Mouse (Mus musculus) midbrain, postnatal 0 days (tissue): ENCODE measurements at regions not wholly inside any gene's neighbourhood (a gene's known extent, or its start where the extent isn't known, plus 50 kb on each side); places are given as distances from the start of the nearest gene placed in this dataset.

Experiments
- ATAC-seq: fragments of 200-750 bp; cut with Nextera tagmentation; 2 replicates; pipeline ENCODE4 v1.8.0; 2017; ENCODE audit warnings: moderate number of reproducible peaks, mild to moderate bottlenecking, moderate TSS enrichment, moderate library complexity; ENCODE audit not compliant: low FRiP score
- DNase-seq: peaks from one replicate; pipeline ENCODE4 v3.0.0-alpha.2; 2015; ENCODE audit warnings: low spot score
- H3K27ac ChIP-seq: fragments of 300-500 bp; sonication (generic); 2 replicates; pipeline ENCODE4 v1.5.1; 2014; ENCODE audit warnings: low read depth, mild to moderate bottlenecking, low read length, mixed read lengths
- H3K27me3 ChIP-seq: fragments of 300-500 bp; sonication (generic); 2 replicates; pipeline ENCODE4 v1.6.1; 2014; ENCODE audit warnings: low read length, control low read depth, mixed read lengths; ENCODE audit not compliant: insufficient read depth
- H3K36me3 ChIP-seq: fragments of 300-500 bp; sonication (generic); 2 replicates; pipeline ENCODE4 v1.6.1; 2014; ENCODE audit warnings: low read length, control low read depth, mixed read lengths; ENCODE audit not compliant: insufficient read depth
- H3K4me1 ChIP-seq: fragments of 300-500 bp; sonication (generic); 2 replicates; pipeline ENCODE4 v1.6.1; 2014; ENCODE audit warnings: mild to moderate bottlenecking, control low read depth, antibody characterized with exemption, low read length, mixed read lengths; ENCODE audit not compliant: insufficient read depth
- H3K4me2 ChIP-seq: fragments of 300-500 bp; sonication (generic); 2 replicates; pipeline ENCODE4 v1.6.1; 2014; ENCODE audit warnings: low read depth, mild to moderate bottlenecking, low read length, mixed read lengths; ENCODE audit not compliant: poor library complexity, severe bottlenecking
- H3K4me3 ChIP-seq: fragments of 300-500 bp; sonication (generic); 2 replicates; pipeline ENCODE4 v1.5.1; 2014; ENCODE audit warnings: low read depth, mild to moderate bottlenecking, low read length, moderate library complexity
- H3K9ac ChIP-seq: fragments of 300-500 bp; sonication (generic); replicated peaks from 2 replicates; pipeline ENCODE4 v1.6.1; 2014; ENCODE audit warnings: mild to moderate bottlenecking, low read length, moderate library complexity, mixed read lengths; ENCODE audit not compliant: poor library complexity, severe bottlenecking
- H3K9me3 ChIP-seq: fragments of 300-500 bp; sonication (generic); 2 replicates; pipeline ENCODE4 v1.6.1; 2016; ENCODE audit warnings: low read length, control low read depth
- CTCF ChIP-seq: IDR thresholded peaks from 2 replicates; pipeline ENCODE4 v1.5.1; 2016; ENCODE audit warnings: antibody characterized with exemption, mild to moderate bottlenecking
- WGBS: fragments of 180-500 bp; shearing (Covaris S2); extraction: QIAGEN DNeasy Blood & Tissue Kit; methylation state at CpG from one replicate; pipeline ENCODE4 v1.1.7; 2014; 5-methylcytosine and 5-hydroxymethylcytosine counted together

DNA sequence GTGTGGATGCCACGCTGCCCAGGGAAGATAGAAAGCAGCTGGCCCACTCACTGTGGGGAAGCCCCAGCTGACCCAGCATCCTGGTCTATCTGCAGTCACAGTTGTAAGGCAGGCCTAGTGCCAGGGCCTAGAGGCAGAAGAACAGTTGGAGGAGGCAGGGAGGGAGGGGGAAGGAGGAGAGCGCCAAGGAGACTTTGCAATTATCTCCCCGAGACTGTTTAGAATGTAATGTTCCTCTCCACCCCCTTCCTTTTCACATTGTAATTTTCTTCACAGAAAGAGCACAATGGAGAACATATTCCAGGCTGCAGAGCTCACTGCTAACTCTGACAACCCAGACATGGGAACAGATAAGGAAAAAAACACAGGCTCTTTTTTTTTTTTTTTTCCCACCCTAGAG, 1382.3 kb downstream of the Gsdmc2 start:
- DNase-seq (peak; percentile 78), ATAC-seq (peak; percentile 47)
- Histone ChIP-seq H3K27ac (no peak overlapping the region), H3K9me3 (no peaks in the 10 kb centered on the region), H3K27me3 (no peaks in the 10 kb centered on the region), H3K9ac (no peak overlapping the region), H3K4me3 (no peak overlapping the region), H3K36me3 (no peaks in the 10 kb centered on the region), H3K4me1 (no peaks in the 10 kb centered on the region), H3K4me2 (no peak overlapping the region)
- TF ChIP-seq CTCF: no peak
- 24% methylated on average over 3 of the region's 3 CpGs for WGBS

DNA sequence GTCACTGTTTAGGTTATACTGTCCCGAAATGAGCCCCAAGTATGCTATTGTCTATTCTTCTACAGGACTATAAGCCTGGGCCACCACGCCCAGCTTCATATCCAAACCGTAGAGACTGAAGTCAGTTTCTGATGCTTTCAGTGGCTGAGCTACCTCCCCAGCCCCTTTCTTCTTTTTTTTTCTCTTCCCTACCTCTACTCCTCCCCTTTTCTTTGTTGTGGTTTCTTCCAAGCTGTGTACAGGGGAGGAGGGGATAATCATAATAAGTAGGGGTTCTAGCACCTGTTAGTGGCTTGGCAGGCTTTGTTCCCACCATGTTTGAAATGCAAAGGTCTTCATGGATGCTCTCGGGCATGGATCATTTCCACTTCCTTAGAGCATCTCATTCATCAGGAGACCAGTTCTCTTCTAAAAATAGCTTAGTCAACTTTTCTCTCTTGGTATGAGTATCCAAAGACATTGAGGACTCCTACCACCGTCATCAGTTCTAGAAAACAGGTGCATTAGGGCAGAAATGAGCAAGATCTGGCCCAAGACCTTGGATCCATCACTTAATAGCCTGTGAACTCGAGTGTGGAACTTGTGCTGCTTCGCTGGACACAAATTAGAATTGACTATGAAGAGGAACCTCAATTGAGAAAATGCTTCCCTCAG, 1383.5 kb downstream of the Gsdmc2 start:
- ATAC-seq (no peak), DNase-seq (no peak)
- H3K4me1 ChIP-seq: no peaks in the 10 kb centered on the region
- TF ChIP-seq CTCF: no peak
- H3K27me3 ChIP-seq: no peaks in the 10 kb centered on the region
- H3K4me2 ChIP-seq: no peak overlapping the region
- H3K9ac ChIP-seq: no peak overlapping the region
- H3K9me3 ChIP-seq: no peaks in the 10 kb centered on the region
- H3K4me3 ChIP-seq: no peak overlapping the region
- no peak overlapping the region for H3K27ac ChIP-seq
- 92% methylated on average over 7 of the region's 7 CpGs for WGBS
- no peaks in the 10 kb centered on the region for H3K36me3 ChIP-seq

DNA sequence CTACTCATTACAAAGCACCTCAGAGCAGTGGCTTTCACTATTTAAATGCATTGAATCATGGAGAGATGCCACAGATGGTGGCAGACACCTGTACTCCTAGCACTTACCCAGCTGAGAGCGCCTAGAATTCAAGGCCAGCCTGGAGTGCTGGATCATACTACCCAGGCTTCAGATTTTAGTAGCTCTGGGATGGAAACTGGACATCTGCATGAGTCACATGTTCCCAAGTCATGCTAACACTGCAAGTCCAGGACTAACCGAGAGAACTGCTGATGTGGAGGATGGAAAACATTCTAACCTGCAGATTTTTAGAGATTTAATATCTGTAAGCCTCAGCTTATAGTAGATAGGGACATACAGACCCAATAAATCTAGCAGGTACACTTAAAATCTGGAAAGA, 1384.3 kb downstream of the Gsdmc2 start:
- H3K4me3 ChIP-seq: no peak overlapping the region
- 84% methylated on average over 2 of the region's 2 CpGs for WGBS
- no peaks in the 10 kb centered on the region for H3K9me3 ChIP-seq
- no peak overlapping the region for H3K27ac ChIP-seq
- no peak overlapping the region for H3K9ac ChIP-seq
- H3K36me3 ChIP-seq: no peaks in the 10 kb centered on the region
- ATAC-seq: no peak
- no peak for DNase-seq
- no peak overlapping the region for H3K4me2 ChIP-seq
- no peaks in the 10 kb centered on the region for H3K27me3 ChIP-seq
- no peaks in the 10 kb centered on the region for H3K4me1 ChIP-seq
- TF ChIP-seq CTCF: no peak

DNA sequence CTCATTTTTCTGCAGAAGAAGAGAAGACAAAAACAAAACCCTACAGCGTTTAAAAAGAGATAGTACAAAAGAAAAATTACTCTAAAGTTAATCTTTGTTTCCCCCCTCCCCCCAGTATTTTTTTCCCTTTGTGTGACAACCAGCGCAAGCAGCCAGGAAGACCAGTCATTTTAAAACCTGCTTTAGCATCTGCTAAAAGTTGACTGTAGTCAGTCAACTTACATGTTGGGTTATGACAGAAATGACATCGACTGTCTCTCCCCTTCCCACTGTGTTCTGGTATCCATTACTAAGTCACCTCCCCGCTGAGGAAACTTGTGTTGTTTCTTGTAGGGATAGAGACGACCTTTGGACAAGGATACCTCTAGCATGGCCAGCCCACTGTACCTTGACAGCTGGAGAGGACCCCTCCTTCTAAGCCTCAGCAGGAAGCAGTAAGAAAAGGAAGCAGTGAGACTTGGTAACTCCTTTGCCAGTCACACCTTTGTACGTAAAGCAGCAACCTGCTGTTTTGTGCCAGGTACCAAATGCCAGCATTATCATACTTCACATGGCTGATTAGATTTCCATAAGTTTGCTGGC, 1384.9 kb downstream of the Gsdmc2 start:
- Histone ChIP-seq H3K27me3 (no peaks in the 10 kb centered on the region), H3K27ac (no peak overlapping the region), H3K36me3 (no peaks in the 10 kb centered on the region), H3K9me3 (no peaks in the 10 kb centered on the region), H3K4me1 (no peaks in the 10 kb centered on the region), H3K9ac (no peak overlapping the region), H3K4me2 (no peak overlapping the region), H3K4me3 (no peak overlapping the region)
- no peak for TF ChIP-seq CTCF
- DNase-seq (no peak), ATAC-seq (no peak)
- 73% methylated on average over 6 of the region's 6 CpGs for WGBS

DNA sequence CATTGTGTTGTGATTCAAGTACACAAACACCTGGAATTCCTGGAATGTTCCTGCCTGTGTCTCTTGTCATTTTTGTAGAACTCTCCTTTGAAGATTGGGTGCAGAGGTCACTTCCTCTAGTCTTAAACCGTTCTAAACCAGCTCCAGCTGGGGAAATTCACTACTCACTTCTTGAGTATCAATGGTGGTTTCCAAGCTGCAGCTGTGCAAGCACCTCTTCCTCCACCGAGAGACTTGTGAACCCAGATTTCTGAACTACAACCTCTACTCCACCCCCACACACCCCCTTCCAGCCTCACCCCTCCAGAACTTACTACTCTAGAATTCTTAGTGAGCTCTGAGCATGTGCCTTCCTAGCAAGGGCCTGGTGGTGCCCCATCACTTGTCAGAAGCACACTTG, 1387.0 kb downstream of the Gsdmc2 start:
- H3K9me3 ChIP-seq: no peaks in the 10 kb centered on the region
- no peak overlapping the region for H3K9ac ChIP-seq
- DNase-seq: no peak
- no peak overlapping the region for H3K27ac ChIP-seq
- TF ChIP-seq CTCF: no peak
- H3K4me3 ChIP-seq: no peak overlapping the region
- H3K4me1 ChIP-seq: no peaks in the 10 kb centered on the region
- H3K4me2 ChIP-seq: no peak overlapping the region
- WGBS: 62% methylated on average over 2 of the region's 2 CpGs
- ATAC-seq: no peak
- H3K36me3 ChIP-seq: no peaks in the 10 kb centered on the region
- no peaks in the 10 kb centered on the region for H3K27me3 ChIP-seq

DNA sequence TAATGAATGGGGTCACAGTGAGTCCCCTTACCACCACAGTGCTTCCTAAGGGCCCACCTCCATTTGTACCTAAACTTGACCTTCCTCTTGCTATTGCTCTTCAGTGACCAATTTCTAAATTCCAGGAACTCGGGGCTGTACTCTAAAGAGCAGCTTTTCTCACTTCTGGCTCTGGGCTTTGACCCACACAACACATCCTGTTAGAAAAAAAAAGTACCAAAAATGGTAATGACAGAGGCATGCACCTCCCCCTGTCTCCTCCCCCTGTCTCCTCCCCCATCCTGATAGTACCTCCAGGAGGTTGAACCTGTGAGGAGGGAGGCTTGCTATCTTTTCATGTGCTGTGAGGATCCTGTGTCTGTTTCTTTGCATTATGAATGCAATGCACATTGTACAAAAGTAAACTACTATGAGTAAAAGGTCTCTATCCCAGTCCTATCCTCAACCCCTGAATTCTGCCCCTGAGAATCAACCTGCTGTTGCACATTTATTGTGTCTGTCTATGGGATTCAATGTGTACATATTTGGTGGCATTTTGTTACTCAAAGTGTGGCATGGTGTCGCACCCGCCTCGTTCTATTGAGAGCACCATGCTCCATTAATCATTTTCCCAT, 1387.8 kb downstream of the Gsdmc2 start:
- TF ChIP-seq CTCF: no peak
- Histone ChIP-seq H3K36me3 (no peaks in the 10 kb centered on the region), H3K4me3 (no peak overlapping the region), H3K4me1 (no peaks in the 10 kb centered on the region), H3K27ac (no peak overlapping the region), H3K4me2 (no peak overlapping the region), H3K9me3 (no peaks in the 10 kb centered on the region), H3K9ac (no peak overlapping the region), H3K27me3 (no peaks in the 10 kb centered on the region)
- no peak for ATAC-seq
- 85% methylated on average over 4 of the region's 4 CpGs for WGBS
- DNase-seq: no peak
